Mouse (Mus musculus): ENCODE measurements around the gene Gm45521. TPM values are rescaled to one million over a fixed set of nuclear protein-coding genes. Genes with fewer than 3 reads are reported as not detected.

Gm45521 gene
- total and polyA plus RNA-seq, 2 experiments from 2014 or later: 0.41 TPM; not detected in 1

DNA sequence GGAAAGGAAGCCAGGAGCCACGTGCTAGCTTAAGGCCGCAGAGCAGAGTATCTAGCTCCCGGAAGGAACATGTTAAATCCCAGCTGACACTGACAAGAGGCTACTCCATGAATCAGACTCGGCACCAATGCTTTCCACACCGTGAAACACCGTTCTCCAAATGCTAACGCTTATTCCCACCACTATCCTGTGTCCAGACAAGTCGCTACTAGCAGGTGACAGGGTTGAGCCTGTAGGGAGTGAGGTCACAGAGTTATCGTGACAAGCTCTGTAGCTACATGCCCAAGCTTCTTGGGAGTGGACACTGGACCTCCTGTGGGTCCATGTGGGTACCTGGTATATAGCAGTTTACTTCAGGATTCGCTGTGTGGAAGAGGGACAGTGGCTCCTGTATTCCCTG lies 661 bp upstream of the Gm45521 start:
- WGBS: 77% methylated on average over 10 of the region's 10 CpGs
- ATAC-seq (ENCODE audit: low FRiP score): no peak
- no peaks in the 10 kb centered on the region for H3K4me1 ChIP-seq (ENCODE audit: insufficient read depth, low read length)
- 0 out of 2 replicates have a peak, but pooled peaks cover 3% of the 10 kb centered on the region for H3K36me3 ChIP-seq (ENCODE audit: insufficient read depth, low read length)
- no peak for DNase-seq (ENCODE audit: low spot score)
- H3K9ac ChIP-seq (replicated peaks; ENCODE audit: low read length, poor library complexity, severe bottlenecking): no peak overlapping the region
- TF ChIP-seq CTCF (IDR thresholded peaks at IDR 0.05): no peak
- no peak overlapping the region for H3K4me2 ChIP-seq (ENCODE audit: low read depth, low read length, poor library complexity, severe bottlenecking)
- no peaks in the 10 kb centered on the region for H3K9me3 ChIP-seq (ENCODE audit: low read length)
- no peaks in the 10 kb centered on the region for H3K27me3 ChIP-seq (ENCODE audit: insufficient read depth, low read length)
- no peak overlapping the region for H3K27ac ChIP-seq (ENCODE audit: low read depth, low read length)
- no peak overlapping the region for H3K4me3 ChIP-seq (ENCODE audit: low read depth, low read length)

- Histone ChIP-seq H3K4me2 (ENCODE audit: low read depth, low read length, poor library complexity, severe bottlenecking) (no peak overlapping the region), H3K36me3 (ENCODE audit: insufficient read depth, low read length) (no peaks in the 10 kb centered on the region), H3K4me1 (ENCODE audit: insufficient read depth, low read length) (no peaks in the 10 kb centered on the region), H3K9me3 (ENCODE audit: low read length) (no peaks in the 10 kb centered on the region), H3K9ac (replicated peaks; ENCODE audit: low read length, poor library complexity, severe bottlenecking) (no peak overlapping the region), H3K27me3 (ENCODE audit: insufficient read depth, low read length) (no peaks in the 10 kb centered on the region), H3K4me3 (ENCODE audit: low read depth, low read length) (no peak overlapping the region), H3K27ac (ENCODE audit: low read depth, low read length) (no peak overlapping the region)
- 59% methylated on average over 11 of the region's 11 CpGs for WGBS
- DNase-seq (ENCODE audit: low spot score): peak; percentile 47
- peak; percentile 68 for TF ChIP-seq CTCF (IDR thresholded peaks at IDR 0.05)
- ATAC-seq (ENCODE audit: low FRiP score): peak; percentile 53
Measured at GRCm38 (mm10) chr14:7960616-7961015, 3.5 kb downstream of the Gm45521 start.

DNA sequence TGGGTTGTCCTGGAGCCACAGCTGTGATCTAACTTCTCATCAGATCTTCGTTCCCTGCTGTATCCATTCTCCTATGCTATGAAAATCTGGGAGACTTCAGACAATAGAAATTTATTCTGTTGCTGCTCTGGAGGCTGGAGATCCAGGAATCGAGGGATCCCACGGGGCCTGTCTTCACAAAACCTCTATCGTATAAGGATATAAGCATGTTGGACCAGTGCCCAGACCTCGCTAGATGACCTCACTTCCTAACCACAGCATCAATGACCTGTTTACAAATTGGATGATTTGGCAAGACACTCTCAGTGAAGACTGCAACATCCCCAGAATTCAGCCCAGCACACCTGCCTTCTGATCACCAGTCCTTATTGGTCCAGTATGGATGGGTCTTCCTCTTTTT lies 4.6 kb downstream of the Gm45521 start:
- TF ChIP-seq CTCF (IDR thresholded peaks at IDR 0.05): no peak
- no peaks in the 10 kb centered on the region for H3K9me3 ChIP-seq (ENCODE audit: low read length)
- no peak overlapping the region for H3K4me3 ChIP-seq (ENCODE audit: low read depth, low read length)
- DNase-seq (ENCODE audit: low spot score): peak; percentile 21
- no peak for ATAC-seq (ENCODE audit: low FRiP score)
- H3K4me2 ChIP-seq (ENCODE audit: low read depth, low read length, poor library complexity, severe bottlenecking): no peak overlapping the region
- H3K36me3 ChIP-seq (ENCODE audit: insufficient read depth, low read length): no peaks in the 10 kb centered on the region
- H3K27ac ChIP-seq (ENCODE audit: low read depth, low read length): no peak overlapping the region
- no peaks in the 10 kb centered on the region for H3K4me1 ChIP-seq (ENCODE audit: insufficient read depth, low read length)
- H3K9ac ChIP-seq (replicated peaks; ENCODE audit: low read length, poor library complexity, severe bottlenecking): no peak overlapping the region
- no peaks in the 10 kb centered on the region for H3K27me3 ChIP-seq (ENCODE audit: insufficient read depth, low read length)
- 53% methylated on average over 5 of the region's 5 CpGs for WGBS

GRCm38 (mm10) chr14:7962626-7963025 lies 5.5 kb downstream of the Gm45521 start:
- Histone ChIP-seq H3K4me3 (ENCODE audit: low read depth, low read length) (no peak overlapping the region), H3K27ac (ENCODE audit: low read depth, low read length) (no peak overlapping the region), H3K4me1 (ENCODE audit: insufficient read depth, low read length) (no peaks in the 10 kb centered on the region), H3K9me3 (ENCODE audit: low read length) (no peaks in the 10 kb centered on the region), H3K36me3 (ENCODE audit: insufficient read depth, low read length) (no peaks in the 10 kb centered on the region), H3K4me2 (ENCODE audit: low read depth, low read length, poor library complexity, severe bottlenecking) (no peak overlapping the region), H3K27me3 (ENCODE audit: insufficient read depth, low read length) (no peaks in the 10 kb centered on the region), H3K9ac (replicated peaks; ENCODE audit: low read length, poor library complexity, severe bottlenecking) (no peak overlapping the region)
- 82% methylated on average over 2 of the region's 2 CpGs for WGBS
- no peak for TF ChIP-seq CTCF (IDR thresholded peaks at IDR 0.05)
- DNase-seq (ENCODE audit: low spot score): no peak
- ATAC-seq (ENCODE audit: low FRiP score): no peak

DNA sequence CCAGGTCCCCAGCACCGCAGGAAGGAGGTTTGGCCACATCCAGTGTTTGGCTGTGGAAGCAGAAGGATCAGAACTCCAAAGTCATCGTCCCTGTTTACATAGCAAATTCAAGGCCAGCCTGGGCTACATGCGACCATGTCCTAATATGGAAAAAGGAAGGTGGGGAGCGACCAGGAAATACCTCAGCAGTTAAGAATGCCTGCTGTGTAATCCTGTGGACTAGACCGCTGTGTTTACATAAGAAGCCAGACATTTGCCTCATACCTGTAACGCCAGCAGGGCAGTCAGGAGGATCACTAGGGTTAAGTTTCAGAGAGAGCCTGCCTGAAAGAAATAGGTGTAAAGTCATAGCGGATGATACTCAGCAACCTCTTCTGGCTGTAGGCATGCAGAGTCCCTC lies 6.1 kb downstream of the Gm45521 start:
- TF ChIP-seq CTCF (IDR thresholded peaks at IDR 0.05): no peak
- H3K4me2 ChIP-seq (ENCODE audit: low read depth, low read length, poor library complexity, severe bottlenecking): no peak overlapping the region
- H3K9me3 ChIP-seq (ENCODE audit: low read length): no peaks in the 10 kb centered on the region
- H3K4me1 ChIP-seq (ENCODE audit: insufficient read depth, low read length): no peaks in the 10 kb centered on the region
- H3K36me3 ChIP-seq (ENCODE audit: insufficient read depth, low read length): no peaks in the 10 kb centered on the region
- 66% methylated on average over 7 of the region's 7 CpGs for WGBS
- H3K27me3 ChIP-seq (ENCODE audit: insufficient read depth, low read length): no peaks in the 10 kb centered on the region
- H3K4me3 ChIP-seq (ENCODE audit: low read depth, low read length): no peak overlapping the region
- ATAC-seq (ENCODE audit: low FRiP score) (no peak), DNase-seq (ENCODE audit: low spot score) (no peak)
- no peak overlapping the region for H3K9ac ChIP-seq (replicated peaks; ENCODE audit: low read length, poor library complexity, severe bottlenecking)
- H3K27ac ChIP-seq (ENCODE audit: low read depth, low read length): no peak overlapping the region

GRCm38 (mm10) chr14:7964219-7964889 lies 7.3 kb downstream of the Gm45521 start:
- no peaks in the 10 kb centered on the region for H3K4me1 ChIP-seq (ENCODE audit: insufficient read depth, low read length)
- H3K9ac ChIP-seq (replicated peaks; ENCODE audit: low read length, poor library complexity, severe bottlenecking): no peak overlapping the region
- WGBS: 54% methylated on average over 11 of the region's 11 CpGs
- no peaks in the 10 kb centered on the region for H3K36me3 ChIP-seq (ENCODE audit: insufficient read depth, low read length)
- no peak overlapping the region for H3K4me2 ChIP-seq (ENCODE audit: low read depth, low read length, poor library complexity, severe bottlenecking)
- H3K4me3 ChIP-seq (ENCODE audit: low read depth, low read length): no peak overlapping the region
- H3K27me3 ChIP-seq (ENCODE audit: insufficient read depth, low read length): no peaks in the 10 kb centered on the region
- ATAC-seq (ENCODE audit: low FRiP score) (peak; percentile 61), DNase-seq (ENCODE audit: low spot score) (peak; percentile 88)
- no peak overlapping the region for H3K27ac ChIP-seq (ENCODE audit: low read depth, low read length)
- H3K9me3 ChIP-seq (ENCODE audit: low read length): no peaks in the 10 kb centered on the region
- peak; percentile 92 for TF ChIP-seq CTCF (IDR thresholded peaks at IDR 0.05)
